Mouse (Mus musculus) kidney, adult 2 months (tissue): ENCODE measurements around the gene 4930578G10Rik. TPM values are rescaled to one million over a fixed set of nuclear protein-coding genes. Genes with fewer than 3 reads are reported as not detected.
"Not testable (repeated sequence)": the region's sequence is repeated elsewhere in the genome, so short reads cannot be mapped to it uniquely, and the experiment has no call there.

Experiments used
- DNase-seq: peaks from one replicate; pipeline ENCODE4 v3.0.0; 2021
- H3K27ac ChIP-seq: fragments of 200-500 bp; 2 replicates; pipeline ENCODE4 v1.5.1; 2012; ENCODE audit warnings: low read depth, low read length, control low read depth, inconsistent platforms; ENCODE audit not compliant: insufficient read depth
- H3K27me3 ChIP-seq: fragments of 200-500 bp; replicated peaks from 2 replicates; pipeline ENCODE4 v1.6.1; 2012; ENCODE audit warnings: mild to moderate bottlenecking, moderate library complexity, low read length, inconsistent platforms; ENCODE audit not compliant: control insufficient read depth, insufficient read depth
- H3K36me3 ChIP-seq: fragments of 200-500 bp; 2 replicates; pipeline ENCODE4 v1.6.1; 2012; ENCODE audit warnings: mild to moderate bottlenecking, moderate library complexity, low read length, inconsistent platforms; ENCODE audit not compliant: control insufficient read depth, insufficient read depth
- H3K4me1 ChIP-seq: fragments of 200-500 bp; 2 replicates; pipeline ENCODE4 v1.6.1; 2011; ENCODE audit warnings: low read length; ENCODE audit not compliant: control insufficient read depth, insufficient read depth
- H3K4me3 ChIP-seq: fragments of 200-500 bp; 2 replicates; pipeline ENCODE4 v1.5.1; 2011; ENCODE audit warnings: mild to moderate bottlenecking, low read depth, low read length, control low read depth; ENCODE audit not compliant: insufficient read depth
- CTCF ChIP-seq: fragments of 200-500 bp; conservative IDR thresholded peaks from 2 replicates; pipeline ENCODE4 v1.5.1; 2011; ENCODE audit warnings: low read depth, mild to moderate bottlenecking, control low read depth, low read length, moderate library complexity, mixed read lengths; ENCODE audit not compliant: insufficient read depth, insufficient read length
- POLR2A ChIP-seq: fragments of 200-500 bp; IDR thresholded peaks from one replicate; pipeline ENCODE4 v1.6.1; 2011; ENCODE audit warnings: low read depth, low read length, control low read depth
- WGBS: fragments of 180-500 bp; shearing (Covaris S2); methylation state at CpG from one replicate; pipeline ENCODE4 v1.1.7; 2018; 5-methylcytosine and 5-hydroxymethylcytosine counted together
- polyA plus RNA-seq: library from polyadenylated mRNA; depleted of rRNA; stranded (reverse); fragments of >200 nt; gene quantifications from 2 replicates; pipeline ENCODE4 v1.2.3, GENCODE M21; 2012; rRNA removed

Gene 4930578G10Rik
- polyA plus RNA-seq = 0.14 and 0.35 TPM in 2 replicates

GRCm38 (mm10) chr4:42735245-42735644, at the start of gene 4930578G10Rik:
Gene 4930578G10Rik, plus strand, starts transcription at chr4:42735545.
- not testable (repeated sequence) for DNase-seq, H3K4me1 ChIP-seq, H3K4me3 ChIP-seq, H3K36me3 ChIP-seq, H3K27me3 ChIP-seq, H3K27ac ChIP-seq
- whole genome bisulfite sequencing = no CpG with 5 or more reads among the region's 13 CpGs

GRCm38 (mm10) chr4:42756477-42756876, 21.1 kb downstream of the 4930578G10Rik start, which contains the start of gene Ccl19:
Gene Ccl19, minus strand, starts transcription at chr4:42756577.
- not testable (repeated sequence) for H3K27me3 ChIP-seq, H3K4me1 ChIP-seq, H3K27ac ChIP-seq, H3K36me3 ChIP-seq, H3K4me3 ChIP-seq, DNase-seq
- no CpG with 5 or more reads among the region's 6 CpGs for WGBS

GRCm38 (mm10) chr4:42773893-42774292, 38.5 kb downstream of the 4930578G10Rik start, which contains the start of gene Ccl21a:
Gene Ccl21a, minus strand, starts transcription at chr4:42773993.
- WGBS = no CpG with 5 or more reads among the region's 5 CpGs
- H3K4me3 ChIP-seq, H3K27me3 ChIP-seq, H3K36me3 ChIP-seq, H3K27ac ChIP-seq, H3K4me1 ChIP-seq, DNase-seq: not testable (repeated sequence)

GRCm38 (mm10) chr4:42853788-42854187, 118.4 kb downstream of the 4930578G10Rik start, which contains the start of gene Fam205a1:
Gene Fam205a1, minus strand, starts transcription at chr4:42853888.
- H3K4me1 ChIP-seq, H3K27me3 ChIP-seq, H3K27ac ChIP-seq, DNase-seq, H3K4me3 ChIP-seq, H3K36me3 ChIP-seq: not testable (repeated sequence)
- WGBS = 88% methylated on average over 1 of the region's 1 CpGs

GRCm38 (mm10) chr4:42856671-42857070, 121.3 kb downstream of the 4930578G10Rik start, which contains the start of gene Gm12394:
Gene Gm12394, minus strand, starts transcription at chr4:42856771.
- not testable (repeated sequence) for DNase-seq, H3K36me3 ChIP-seq, H3K4me1 ChIP-seq, H3K27me3 ChIP-seq, H3K4me3 ChIP-seq, H3K27ac ChIP-seq
- 81% methylated on average over 1 of the region's 1 CpGs for WGBS

- H3K4me1 ChIP-seq, DNase-seq: not testable (repeated sequence)
- WGBS = 80% methylated on average over 9 of the region's 9 CpGs
Measured at GRCm38 (mm10) chr4:42860483-42860882, 125.1 kb downstream of the 4930578G10Rik start.

GRCm38 (mm10) chr4:42863487-42863886, 128.1 kb downstream of the 4930578G10Rik start:
- H3K27ac ChIP-seq, DNase-seq, H3K27me3 ChIP-seq, H3K36me3 ChIP-seq, H3K4me1 ChIP-seq, H3K4me3 ChIP-seq: not testable (repeated sequence)
- 84% methylated on average over 5 of the region's 5 CpGs for WGBS

More at GRCm38 (mm10) chr4:42860483-42860882, 125.1 kb downstream of the 4930578G10Rik start:
- H3K27ac ChIP-seq, H3K4me3 ChIP-seq, H3K27me3 ChIP-seq, H3K36me3 ChIP-seq: not testable (repeated sequence)

- 59% methylated on average over 3 of the region's 3 CpGs for WGBS
- Histone ChIP-seq H3K27me3 (no peaks in the 10 kb centered on the region), H3K4me1 (no peaks in the 10 kb centered on the region), H3K36me3 (no peaks in the 10 kb centered on the region), H3K4me3 (no peak overlapping the region), H3K27ac (no peak overlapping the region)
- TF ChIP-seq POLR2A = no peak
- no peak for TF ChIP-seq CTCF
- no peak for DNase-seq
Measured at GRCm38 (mm10) chr4:42867390-42867789, 132.0 kb downstream of the 4930578G10Rik start.
